Mouse (Mus musculus) kidney, adult 2 months (tissue): ENCODE measurements around the gene Pmvk.

Experiments
- CTCF ChIP-seq: fragments of 200-500 bp; conservative IDR thresholded peaks from 2 replicates; pipeline ENCODE4 v1.5.1; 2011; ENCODE audit warnings: low read depth, mild to moderate bottlenecking, control low read depth, low read length, moderate library complexity, mixed read lengths; ENCODE audit not compliant: insufficient read depth, insufficient read length
- POLR2A ChIP-seq: fragments of 200-500 bp; IDR thresholded peaks from one replicate; pipeline ENCODE4 v1.6.1; 2011; ENCODE audit warnings: low read depth, low read length, control low read depth

- TF ChIP-seq POLR2A (no peak), CTCF (peak; percentile 62)
These were observed 27.1 kb downstream of the Pmvk start for GRCm38 (mm10) chr3:89481488-89481887.
